Mouse (Mus musculus) kidney, adult 8-10 months (tissue): ENCODE data around the gene Gm16368.
"Not testable (repeated sequence)": the region's sequence is repeated elsewhere in the genome, so short reads cannot be mapped to it uniquely, and the experiment has no call there.

Experiments
- DNase-seq, 2 experiments: peaks; one replicate each; pipeline ENCODE4 v3.0.0; 2022

Gene Gm16368

DNA sequence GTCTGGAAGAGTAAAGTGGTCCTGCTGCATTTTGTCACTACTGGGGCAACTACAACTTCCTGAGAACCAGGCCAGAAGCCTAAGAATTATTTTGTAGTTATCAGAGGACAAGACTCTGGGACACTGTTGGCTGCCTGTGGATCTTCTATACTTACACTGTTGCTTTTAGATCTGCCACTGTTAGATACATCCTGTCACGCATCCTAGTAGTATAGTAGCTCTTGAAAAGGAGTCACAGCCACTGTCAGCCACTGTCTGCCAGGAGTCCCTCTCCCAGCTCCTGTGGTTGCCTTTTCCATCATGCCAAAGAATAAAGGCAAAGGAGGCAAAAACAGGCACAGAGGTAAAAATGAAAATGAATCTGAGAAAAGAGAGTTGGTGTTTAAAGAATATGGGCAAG lies at the start of gene Gm16368:
TSS of gene Gm16368 (plus strand) at position 301 of the 400 bp plus-strand sequence.
- not testable (repeated sequence) for DNase-seq

DNA sequence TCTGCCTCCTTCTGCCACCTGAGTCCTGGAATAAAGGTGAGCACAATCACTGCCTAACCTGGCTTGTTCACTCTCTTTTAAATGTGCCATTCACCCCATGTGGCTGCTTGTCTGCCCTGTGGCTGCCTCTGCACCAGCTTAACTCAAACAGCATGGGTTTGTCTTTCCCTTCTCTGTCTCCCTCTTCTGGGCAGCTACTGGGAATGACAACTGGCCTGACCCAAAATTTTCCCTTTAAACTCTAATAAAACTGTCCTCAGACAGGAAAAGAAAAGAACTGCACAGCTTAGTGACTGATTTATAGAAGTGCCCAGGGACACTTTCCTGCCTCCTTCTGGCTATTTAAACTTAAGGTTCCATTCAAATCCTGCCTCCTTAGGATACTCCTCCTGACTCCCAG lies 44.4 kb upstream of the Gm16368 start:
- peak in 1 of 2 experiments; percentile 4 for DNase-seq

GRCm38 (mm10) chr12:88039703-88040102 lies 43.8 kb upstream of the Gm16368 start:
- DNase-seq = not testable (repeated sequence)

GRCm38 (mm10) chr12:88045226-88045625 lies 38.3 kb upstream of the Gm16368 start:
- DNase-seq = not testable (repeated sequence)
